Mouse (Mus musculus) midbrain, embryonic 10.5 days (tissue): ENCODE measurements around the gene Nisch. TPM values are rescaled to one million over a fixed set of nuclear protein-coding genes. Genes with fewer than 3 reads are reported as not detected.

Source experiments
- DNase-seq: peaks from one replicate; pipeline ENCODE4 v3.0.0-alpha.2; 2017; ENCODE audit warnings: low spot score
- H3K27ac ChIP-seq: fragments of 300-500 bp; sonication (generic); replicated peaks from 2 replicates; pipeline ENCODE4 v1.5.1; 2016; ENCODE audit warnings: mild to moderate bottlenecking
- H3K27me3 ChIP-seq: fragments of 300-500 bp; sonication (generic); 2 replicates; pipeline ENCODE4 v1.6.1; 2016; ENCODE audit warnings: low read depth, mild to moderate bottlenecking; ENCODE audit not compliant: poor library complexity, severe bottlenecking
- H3K36me3 ChIP-seq: fragments of 300-500 bp; sonication (generic); 2 replicates; pipeline ENCODE4 v1.6.1; 2016; ENCODE audit warnings: mild to moderate bottlenecking, moderate library complexity
- H3K4me1 ChIP-seq: fragments of 300-500 bp; sonication (generic); 2 replicates; pipeline ENCODE4 v1.6.1; 2016
- H3K4me3 ChIP-seq: fragments of 300-500 bp; sonication (generic); 2 replicates; pipeline ENCODE4 v1.5.1; 2016; ENCODE audit warnings: mild to moderate bottlenecking, moderate library complexity
- H3K9me3 ChIP-seq: fragments of 300-500 bp; sonication (generic); replicated peaks from 2 replicates; pipeline ENCODE4 v1.6.1; 2016; ENCODE audit warnings: mild to moderate bottlenecking
- WGBS: fragments of 180-500 bp; shearing (Covaris S2); methylation state at CpG from one replicate; pipeline ENCODE4 v1.1.7; 2016; 5-methylcytosine and 5-hydroxymethylcytosine counted together
- polyA plus RNA-seq: library from polyadenylated mRNA; unstranded; fragments of >200 nt; fragmentation: Nextera tagmentation; extraction: Ambion mirVana; gene quantifications from 2 replicates; pipeline ENCODE4 v1.2.1, GENCODE M21; 2016

The Nisch gene
- polyA plus RNA-seq, 1 experiment from 2014 or later = 391 TPM

DNA sequence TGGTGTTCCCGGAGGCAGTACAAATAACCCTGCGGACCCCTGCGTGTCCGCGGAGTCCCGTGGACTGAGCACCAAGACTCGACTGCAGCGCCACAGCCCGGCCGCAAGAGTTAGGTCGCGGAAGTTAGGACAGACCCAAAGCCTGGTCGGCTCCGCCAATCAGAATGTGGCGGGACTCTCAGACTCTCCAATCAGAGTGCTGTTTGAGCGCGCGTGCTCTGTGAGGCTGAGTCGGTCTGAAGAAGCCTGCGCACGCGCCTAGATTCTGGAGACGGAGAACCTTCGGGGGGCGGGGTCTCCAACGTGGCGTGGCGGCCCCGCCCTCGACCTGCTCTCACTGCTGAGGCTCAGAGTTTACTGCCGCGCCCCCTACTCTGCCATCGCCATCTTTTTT lies 87.9 kb downstream of the Nisch start, which contains the start of gene Smim4:
Gene Smim4, minus strand, starts transcription at position 131 of the 394 bp plus-strand sequence.
- peak within 1 kb of the TSS; percentile 97 for H3K27ac ChIP-seq
- peaks cover 70% of the 10 kb centered on the region for H3K4me1 ChIP-seq
- WGBS = 0% methylated on average over 33 of the region's 33 CpGs
- H3K4me3 ChIP-seq = peak within 1 kb of the TSS; percentile 82
- peaks cover 36% of the 10 kb centered on the region for H3K36me3 ChIP-seq
- H3K9me3 ChIP-seq = no peaks in the 10 kb centered on the region
- DNase-seq = peak; percentile 99
- no peaks in the 10 kb centered on the region for H3K27me3 ChIP-seq

DNA sequence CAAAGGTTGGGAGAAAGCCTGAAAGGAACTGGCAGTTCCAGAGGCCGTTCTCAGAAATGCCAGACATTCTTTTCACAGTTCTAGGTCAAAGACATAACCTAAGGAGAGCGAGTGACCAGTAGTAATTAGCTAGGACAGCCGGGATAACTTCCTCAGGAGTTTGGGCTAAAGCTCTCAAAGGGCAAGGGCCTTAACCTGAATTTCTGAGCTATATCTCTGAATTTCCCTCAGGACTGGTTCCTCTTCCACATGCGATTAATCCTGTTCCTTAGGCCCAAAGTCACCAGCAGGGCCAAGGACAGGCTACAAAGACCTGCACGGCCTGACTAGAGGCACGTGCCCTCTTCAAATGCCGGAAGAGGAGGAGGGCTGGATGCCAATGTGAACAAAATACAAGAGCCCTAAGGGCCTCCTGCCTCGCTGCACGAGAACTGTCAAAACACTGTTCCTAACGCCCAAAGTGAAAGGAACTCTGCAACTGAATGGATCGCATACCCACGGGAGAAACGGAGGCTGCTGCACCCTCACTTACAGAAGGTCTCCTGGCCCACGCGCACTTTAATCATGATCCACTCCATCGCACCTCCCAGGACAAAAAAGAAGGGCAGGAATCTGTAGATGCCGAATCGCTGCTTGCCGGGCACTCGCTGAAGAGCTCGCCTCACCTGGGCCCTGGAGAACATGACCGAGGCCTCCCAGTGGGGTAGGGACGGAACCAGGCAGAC lies 88.5 kb downstream of the Nisch start:
- 4% methylated on average over 23 of the region's 23 CpGs for WGBS
- DNase-seq = peak; percentile 58
- Histone ChIP-seq H3K27me3 (no peaks in the 10 kb centered on the region), H3K27ac (peak overlapping the region; percentile 97), H3K9me3 (no peaks in the 10 kb centered on the region), H3K4me3 (peak overlapping the region; percentile 82), H3K36me3 (peaks cover 36% of the 10 kb centered on the region), H3K4me1 (peaks cover 64% of the 10 kb centered on the region)

DNA sequence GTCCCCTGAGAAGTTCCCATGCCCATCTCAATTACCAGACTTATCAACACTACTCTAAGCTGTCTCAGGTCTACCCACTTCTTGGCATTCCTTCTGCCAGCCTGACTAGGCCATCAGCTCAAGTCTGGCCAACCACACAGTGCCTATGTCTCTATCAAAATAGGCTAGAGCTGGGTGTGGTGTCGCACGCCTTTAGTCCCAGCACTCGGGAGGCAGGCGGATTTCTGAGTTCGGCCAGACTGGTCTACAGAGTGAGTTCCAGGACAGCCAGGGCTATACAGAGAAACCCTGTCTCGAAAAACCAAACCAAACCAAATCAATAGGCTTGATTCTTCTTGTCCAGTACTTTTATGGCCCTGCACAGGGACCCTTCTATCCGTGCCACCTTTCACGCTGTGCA lies 89.9 kb downstream of the Nisch start:
- WGBS = 93% methylated on average over 8 of the region's 8 CpGs

DNA sequence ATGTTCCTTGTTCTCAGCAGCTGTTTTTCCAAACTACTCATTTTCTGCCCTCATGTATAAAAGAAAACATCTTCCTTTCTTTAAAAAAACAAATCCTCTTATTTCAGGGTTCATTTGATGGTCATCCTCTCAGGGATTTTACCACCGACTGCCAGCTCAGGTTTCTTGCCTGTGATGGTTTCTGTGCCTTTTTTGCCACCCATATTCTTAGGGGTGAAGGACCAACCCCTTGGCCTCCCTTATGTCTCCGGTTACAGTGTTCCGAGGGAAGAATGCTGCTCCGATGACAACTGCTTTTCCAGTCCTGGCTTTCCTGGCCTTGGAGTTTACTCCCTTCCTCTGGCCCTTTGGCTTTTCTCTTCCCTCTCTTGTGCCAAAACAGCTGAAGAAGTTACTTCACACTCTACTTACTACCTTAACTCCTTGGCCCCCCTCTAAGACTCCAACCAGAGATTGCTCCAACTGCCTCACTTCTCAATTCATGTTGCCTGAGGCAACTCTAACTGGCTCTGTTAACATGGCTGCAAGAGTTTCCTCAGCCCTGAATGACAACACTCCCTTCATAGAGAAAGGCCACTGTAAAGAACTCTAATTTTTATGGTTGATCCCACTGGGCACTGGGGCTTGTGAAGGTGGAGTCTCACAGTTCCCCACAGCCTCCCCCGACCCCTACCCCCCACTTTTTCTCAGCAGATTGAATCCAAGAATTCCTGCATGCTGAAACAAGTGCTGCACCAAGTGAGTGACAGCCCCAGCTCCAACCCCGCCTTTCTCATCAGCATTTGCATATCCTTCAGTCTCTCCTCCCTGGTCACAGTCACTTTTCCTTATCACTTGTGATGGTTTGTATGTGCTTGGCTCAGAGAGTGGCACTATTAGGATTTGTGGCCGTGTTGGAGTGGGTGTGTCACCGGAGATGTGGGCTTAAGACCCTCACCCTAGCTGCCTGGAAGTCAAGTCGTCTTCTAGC lies 91.4 kb downstream of the Nisch start:
- peaks cover 42% of the 10 kb centered on the region for H3K4me1 ChIP-seq
- H3K27ac ChIP-seq = no peak overlapping the region
- DNase-seq = no peak
- peaks cover 56% of the 10 kb centered on the region for H3K36me3 ChIP-seq
- no peaks in the 10 kb centered on the region for H3K27me3 ChIP-seq
- 74% methylated on average over 9 of the region's 9 CpGs for WGBS
- H3K4me3 ChIP-seq = no peak overlapping the region
- H3K9me3 ChIP-seq = no peaks in the 10 kb centered on the region

More for the DNA sequence above, 89.9 kb downstream of the Nisch start:
- H3K4me1 ChIP-seq = peaks cover 50% of the 10 kb centered on the region
- H3K27ac ChIP-seq = no peak overlapping the region
- H3K4me3 ChIP-seq = peak overlapping the region; percentile 82; the same call in 1 of the 2 replicates
- DNase-seq = peak; percentile 10
- H3K27me3 ChIP-seq = no peaks in the 10 kb centered on the region
- H3K36me3 ChIP-seq = peaks cover 42% of the 10 kb centered on the region
- no peaks in the 10 kb centered on the region for H3K9me3 ChIP-seq

Other genes with a start within 250 kb of the Nisch start
- 52.4 and 53.8 TPM in 2 replicates for gene Glt8d1, start 215.5 kb downstream of the Nisch start, polyA plus RNA-seq
- 274 and 277 TPM in 2 replicates for gene Spcs1, start 215.3 kb downstream of the Nisch start, polyA plus RNA-seq
- gene Pbrm1, start 197.8 kb downstream of the Nisch start, polyA plus RNA-seq = 158 and 170 TPM in 2 replicates
- 94.0 and 121 TPM in 2 replicates for gene Gnl3, start 197.8 kb downstream of the Nisch start, polyA plus RNA-seq
- gene Smim4, start 88.0 kb downstream of the Nisch start, polyA plus RNA-seq = 63.1 and 64.3 TPM in 2 replicates
- gene Nt5dc2, start 85.9 kb downstream of the Nisch start, polyA plus RNA-seq = 543 and 572 TPM in 2 replicates
- gene Stab1, start 48.3 kb downstream of the Nisch start, polyA plus RNA-seq = 18.0 and 23.7 TPM in 2 replicates
- gene Tnnc1, start 8.6 kb downstream of the Nisch start, polyA plus RNA-seq = 0.80 and 1.1 TPM in 2 replicates
- gene Sema3g, start 914 bp upstream of the Nisch start, polyA plus RNA-seq = 0.51 and 1.0 TPM in 2 replicates
- gene Phf7, start 34.4 kb upstream of the Nisch start, polyA plus RNA-seq = 13.4 and 13.5 TPM in 2 replicates
- 136 and 151 TPM in 2 replicates for gene Bap1, start 34.5 kb upstream of the Nisch start, polyA plus RNA-seq
- gene Dnah1, start 107.0 kb upstream of the Nisch start, polyA plus RNA-seq = 7.4 and 7.7 TPM in 2 replicates
- 28.9 and 35.5 TPM in 2 replicates for gene Capn7, start 119.7 kb upstream of the Nisch start, polyA plus RNA-seq
- gene Sh3bp5, start 219.1 kb upstream of the Nisch start, polyA plus RNA-seq = 17.3 and 22.8 TPM in 2 replicates